Mouse (Mus musculus): ENCODE results near the gene Cxcl16. TPM values are rescaled to one million over a fixed set of nuclear protein-coding genes. Genes with fewer than 3 reads are reported as not detected.
"Not testable (repeated sequence)": the region's sequence is repeated elsewhere in the genome, so short reads cannot be mapped to it uniquely, and the experiment has no call there.

Cxcl16 gene
- total RNA-seq, 2 experiments from 2014 or later: not detected

DNA sequence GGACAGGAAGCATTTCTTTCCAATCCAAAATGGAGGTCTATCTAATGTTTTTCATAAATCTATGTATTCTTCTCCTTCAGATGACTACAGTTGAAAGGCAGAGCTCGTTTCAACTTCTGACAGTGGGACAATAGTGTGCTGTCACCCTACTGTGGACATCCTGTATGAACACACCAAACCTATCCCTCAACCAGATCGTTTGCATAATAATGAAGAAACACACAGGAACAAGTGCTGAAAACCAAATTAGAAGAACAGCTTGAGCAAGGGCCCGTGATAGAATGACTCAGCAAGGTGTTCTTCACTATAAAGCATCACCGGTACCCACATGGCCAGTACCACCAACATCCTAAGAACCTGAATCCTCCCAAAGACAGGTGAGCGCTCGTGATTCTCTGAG lies 33.2 kb downstream of the Cxcl16 start:
- not testable (repeated sequence) for ATAC-seq (replicated peaks; ENCODE audit: low FRiP score, poor library complexity, severe bottlenecking)

- no peak for ATAC-seq (replicated peaks; ENCODE audit: low FRiP score, poor library complexity, severe bottlenecking)
These were observed 40.3 kb downstream of the Cxcl16 start for GRCm38 (mm10) chr11:70419486-70419885.

GRCm38 (mm10) chr11:70418199-70418598 lies 41.6 kb downstream of the Cxcl16 start:
- no peak for ATAC-seq (replicated peaks; ENCODE audit: low FRiP score, poor library complexity, severe bottlenecking)

DNA sequence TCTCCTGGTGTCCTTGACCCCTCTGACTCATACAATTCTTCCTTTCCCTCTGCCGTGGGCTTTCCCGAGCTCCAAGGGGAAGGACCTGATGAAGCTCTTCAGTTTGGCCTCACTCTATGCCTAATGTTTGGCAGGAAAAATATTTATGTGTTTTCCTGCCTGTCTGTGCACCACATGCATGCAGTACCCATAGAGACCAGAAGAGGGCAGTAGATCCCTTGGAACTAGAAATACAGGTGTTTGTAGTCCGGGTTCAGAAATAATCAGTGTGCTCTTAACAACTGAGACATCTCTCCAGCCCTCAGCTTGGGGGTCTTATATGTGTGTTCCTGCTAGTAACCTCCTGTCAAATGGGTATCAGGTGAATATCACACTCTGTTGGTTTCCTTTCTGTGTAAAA lies 45.8 kb downstream of the Cxcl16 start:
- ATAC-seq (replicated peaks; ENCODE audit: low FRiP score, poor library complexity, severe bottlenecking): peak; percentile 47

DNA sequence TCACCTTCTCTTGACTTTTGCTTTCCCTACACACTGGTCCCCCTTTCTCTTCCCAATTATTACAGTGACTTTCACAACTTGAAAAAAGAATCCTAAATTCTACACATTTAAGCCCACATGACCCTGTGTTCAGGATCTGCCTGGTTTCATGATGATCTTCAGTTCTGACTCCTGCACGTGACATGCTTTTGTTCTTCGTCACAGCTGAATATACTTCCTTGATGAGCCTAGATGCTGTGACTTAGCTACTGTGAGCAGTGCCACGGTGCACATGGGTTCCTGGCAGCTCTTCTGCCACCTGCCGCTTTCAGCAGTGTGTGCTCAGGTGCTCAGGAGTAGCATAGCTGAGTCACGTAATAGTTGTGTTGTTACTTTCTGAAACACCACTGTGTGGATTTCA lies 47.2 kb downstream of the Cxcl16 start:
- ATAC-seq (replicated peaks; ENCODE audit: low FRiP score, poor library complexity, severe bottlenecking): no peak

DNA sequence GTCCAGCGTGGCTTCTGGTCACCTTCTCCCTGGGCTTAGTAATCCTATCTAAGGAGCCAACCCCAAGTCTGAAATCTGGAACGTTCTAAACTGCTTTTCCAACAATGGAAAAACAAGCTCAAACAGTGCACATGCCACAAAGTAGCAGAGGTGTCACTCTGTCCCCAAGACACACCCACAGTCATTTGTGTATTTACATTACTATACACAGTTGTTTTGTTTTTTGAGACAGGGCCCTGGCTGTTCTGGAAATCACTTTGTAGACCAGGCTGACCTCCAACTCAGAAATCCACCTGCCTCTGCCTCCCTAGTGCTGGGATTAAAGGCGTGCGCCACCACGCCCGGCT lies 49.5 kb downstream of the Cxcl16 start:
- peak; percentile 42 for ATAC-seq (replicated peaks; ENCODE audit: low FRiP score, poor library complexity, severe bottlenecking)

DNA sequence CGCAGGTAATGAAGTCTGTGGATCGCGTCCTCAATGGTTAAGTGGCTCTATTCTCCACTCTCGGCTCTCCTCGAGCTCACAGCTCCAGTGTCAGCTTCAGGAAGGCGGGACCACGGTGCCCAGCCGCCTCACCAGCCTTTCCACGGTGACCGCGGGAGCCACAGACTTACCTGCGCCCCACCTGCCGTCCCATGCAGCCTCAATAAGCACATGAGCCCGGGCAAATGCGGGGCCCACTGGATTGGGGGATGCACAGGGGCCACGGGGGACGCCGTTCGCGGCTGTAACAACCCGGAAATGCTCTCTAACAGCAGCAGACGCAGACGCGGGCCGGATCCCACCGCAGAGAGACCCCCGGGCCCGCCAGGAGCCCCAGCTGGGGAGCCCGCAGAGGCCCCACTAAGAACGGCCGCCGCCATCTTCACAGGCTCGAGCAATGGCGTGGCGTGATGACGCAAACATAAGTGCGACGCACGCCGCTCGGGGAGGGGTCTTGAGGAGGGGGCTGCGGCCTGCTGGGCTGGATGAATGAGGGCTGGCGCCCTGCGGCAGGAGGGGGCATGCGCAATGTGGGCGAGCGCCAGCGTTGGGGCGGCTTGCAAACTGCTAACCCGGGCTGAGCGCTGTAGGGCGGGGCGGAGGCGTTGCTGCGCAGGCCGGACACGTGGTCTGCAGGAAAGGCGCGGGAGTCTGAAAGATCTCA lies 50.0 kb downstream of the Cxcl16 start, which contains the start of gene Pelp1:
Gene Pelp1, minus strand, starts transcription at position 438 of the 703 bp plus-strand sequence.
- ATAC-seq (replicated peaks; ENCODE audit: low FRiP score, poor library complexity, severe bottlenecking): peak; percentile 87

Other genes starting within 250 kb of the Cxcl16 start
Only the 30 nearest of the 31 such genes appear.
- 2.5 and 8.1 TPM in 2 replicates for gene Slc16a13, start 238.9 kb downstream of the Cxcl16 start, total RNA-seq (2015; ENCODE audit: low replicate concordance)
- 5.1 and 8.2 TPM in 2 replicates for gene Slc16a13, start 238.9 kb downstream of the Cxcl16 start, total RNA-seq (2017; ENCODE audit: low replicate concordance)
- not detected in 2 replicates for gene Bcl6b, start 230.2 kb downstream of the Cxcl16 start, total RNA-seq (2015; ENCODE audit: low replicate concordance)
- 0.56 and 0.68 TPM in 2 replicates for gene Bcl6b, start 230.2 kb downstream of the Cxcl16 start, total RNA-seq (2017; ENCODE audit: low replicate concordance)
- 16.5 and 20.3 TPM in 2 replicates for gene 0610010K14Rik, start 222.1 kb downstream of the Cxcl16 start, total RNA-seq (2015; ENCODE audit: low replicate concordance)
- gene 0610010K14Rik, start 222.1 kb downstream of the Cxcl16 start, total RNA-seq (2017; ENCODE audit: low replicate concordance): 3.8 and 7.8 TPM in 2 replicates
- gene Gm21988, start 220.2 kb downstream of the Cxcl16 start, total RNA-seq (2015; ENCODE audit: low replicate concordance): 2.3 TPM in 1 of 2 replicates, not detected in the other
- gene Gm21988, start 220.2 kb downstream of the Cxcl16 start, total RNA-seq (2017; ENCODE audit: low replicate concordance): not detected in 2 replicates
- 76.9 and 79.4 TPM in 2 replicates for gene Rnasek, start 220.1 kb downstream of the Cxcl16 start, total RNA-seq (2015; ENCODE audit: low replicate concordance)
- gene Rnasek, start 220.1 kb downstream of the Cxcl16 start, total RNA-seq (2017; ENCODE audit: low replicate concordance): 16.2 and 19.5 TPM in 2 replicates
- gene Alox12, start 204.6 kb downstream of the Cxcl16 start, total RNA-seq (2015; ENCODE audit: low replicate concordance): 2.3 TPM in 1 of 2 replicates, not detected in the other
- gene Alox12, start 204.6 kb downstream of the Cxcl16 start, total RNA-seq (2017; ENCODE audit: low replicate concordance): 0.28 TPM in 1 of 2 replicates, not detected in the other
- 0.96 and 2.5 TPM in 2 replicates for gene Alox12e, start 137.4 kb downstream of the Cxcl16 start, total RNA-seq (2015; ENCODE audit: low replicate concordance)
- gene Alox12e, start 137.4 kb downstream of the Cxcl16 start, total RNA-seq (2017; ENCODE audit: low replicate concordance): 0.42 TPM in 1 of 2 replicates, not detected in the other
- gene Alox15, start 108.0 kb downstream of the Cxcl16 start, total RNA-seq (2015; ENCODE audit: low replicate concordance): 14.4 and 37.1 TPM in 2 replicates
- 5.7 and 26.6 TPM in 2 replicates for gene Alox15, start 108.0 kb downstream of the Cxcl16 start, total RNA-seq (2017; ENCODE audit: low replicate concordance)
- gene Pelp1, start 50.0 kb downstream of the Cxcl16 start, total RNA-seq (2015; ENCODE audit: low replicate concordance): 1.7 and 9.4 TPM in 2 replicates
- 1.1 and 3.6 TPM in 2 replicates for gene Pelp1, start 50.0 kb downstream of the Cxcl16 start, total RNA-seq (2017; ENCODE audit: low replicate concordance)
- 37.4 and 64.9 TPM in 2 replicates for gene Arrb2, start 27.3 kb downstream of the Cxcl16 start, total RNA-seq (2015; ENCODE audit: low replicate concordance)
- 37.1 and 38.1 TPM in 2 replicates for gene Arrb2, start 27.3 kb downstream of the Cxcl16 start, total RNA-seq (2017; ENCODE audit: low replicate concordance)
- gene Med11, start 8.1 kb downstream of the Cxcl16 start, total RNA-seq (2015; ENCODE audit: low replicate concordance): 11.5 and 20.5 TPM in 2 replicates
- gene Med11, start 8.1 kb downstream of the Cxcl16 start, total RNA-seq (2017; ENCODE audit: low replicate concordance): 5.4 and 6.2 TPM in 2 replicates
- gene Zmynd15, start 551 bp downstream of the Cxcl16 start, total RNA-seq (2015; ENCODE audit: low replicate concordance): not detected in 2 replicates
- not detected in 2 replicates for gene Zmynd15, start 551 bp downstream of the Cxcl16 start, total RNA-seq (2017; ENCODE audit: low replicate concordance)
- gene Tm4sf5, start 45.3 kb upstream of the Cxcl16 start, total RNA-seq (2015; ENCODE audit: low replicate concordance): not detected in 2 replicates
- gene Tm4sf5, start 45.3 kb upstream of the Cxcl16 start, total RNA-seq (2017; ENCODE audit: low replicate concordance): not detected in 2 replicates
- gene Vmo1, start 54.6 kb upstream of the Cxcl16 start, total RNA-seq (2015; ENCODE audit: low replicate concordance): not detected in 2 replicates
- gene Vmo1, start 54.6 kb upstream of the Cxcl16 start, total RNA-seq (2017; ENCODE audit: low replicate concordance): not detected in 2 replicates
- gene Gltpd2, start 59.2 kb upstream of the Cxcl16 start, total RNA-seq (2015; ENCODE audit: low replicate concordance): not detected in 2 replicates
- not detected in 2 replicates for gene Gltpd2, start 59.2 kb upstream of the Cxcl16 start, total RNA-seq (2017; ENCODE audit: low replicate concordance)
- gene Psmb6, start 65.4 kb upstream of the Cxcl16 start, total RNA-seq (2015; ENCODE audit: low replicate concordance): 33.4 and 43.5 TPM in 2 replicates
- gene Psmb6, start 65.4 kb upstream of the Cxcl16 start, total RNA-seq (2017; ENCODE audit: low replicate concordance): 55.5 and 62.5 TPM in 2 replicates
- gene Gm40193, start 73.0 kb upstream of the Cxcl16 start, total RNA-seq (2015; ENCODE audit: low replicate concordance): not detected in 2 replicates
- not detected in 2 replicates for gene Gm40193, start 73.0 kb upstream of the Cxcl16 start, total RNA-seq (2017; ENCODE audit: low replicate concordance)
- gene Pld2, start 80.1 kb upstream of the Cxcl16 start, total RNA-seq (2015; ENCODE audit: low replicate concordance): 0.42 TPM in 1 of 2 replicates, not detected in the other
- not detected in 2 replicates for gene Pld2, start 80.1 kb upstream of the Cxcl16 start, total RNA-seq (2017; ENCODE audit: low replicate concordance)
- 3.6 and 6.0 TPM in 2 replicates for gene Mink1, start 102.9 kb upstream of the Cxcl16 start, total RNA-seq (2015; ENCODE audit: low replicate concordance)
- gene Mink1, start 102.9 kb upstream of the Cxcl16 start, total RNA-seq (2017; ENCODE audit: low replicate concordance): 0.98 and 1.3 TPM in 2 replicates
- not detected in 2 replicates for gene 4930544D05Rik, start 155.9 kb upstream of the Cxcl16 start, total RNA-seq (2015; ENCODE audit: low replicate concordance)
- not detected in 2 replicates for gene 4930544D05Rik, start 155.9 kb upstream of the Cxcl16 start, total RNA-seq (2017; ENCODE audit: low replicate concordance)
- gene Chrne, start 159.2 kb upstream of the Cxcl16 start, total RNA-seq (2015; ENCODE audit: low replicate concordance): not detected in 2 replicates
- gene Chrne, start 159.2 kb upstream of the Cxcl16 start, total RNA-seq (2017; ENCODE audit: low replicate concordance): not detected in 2 replicates
- 0.84 TPM in 1 of 2 replicates, not detected in the other for gene Gp1ba, start 179.1 kb upstream of the Cxcl16 start, total RNA-seq (2015; ENCODE audit: low replicate concordance)
- gene Gp1ba, start 179.1 kb upstream of the Cxcl16 start, total RNA-seq (2017; ENCODE audit: low replicate concordance): 0.42 TPM in 1 of 2 replicates, not detected in the other
- 146 and 222 TPM in 2 replicates for gene Rnf167, start 187.3 kb upstream of the Cxcl16 start, total RNA-seq (2015; ENCODE audit: low replicate concordance)
- gene Rnf167, start 187.3 kb upstream of the Cxcl16 start, total RNA-seq (2017; ENCODE audit: low replicate concordance): 217 and 308 TPM in 2 replicates
- 17.1 and 20.1 TPM in 2 replicates for gene Slc25a11, start 187.5 kb upstream of the Cxcl16 start, total RNA-seq (2015; ENCODE audit: low replicate concordance)
- gene Slc25a11, start 187.5 kb upstream of the Cxcl16 start, total RNA-seq (2017; ENCODE audit: low replicate concordance): 16.2 and 16.6 TPM in 2 replicates
- 414 and 492 TPM in 2 replicates for gene Pfn1, start 194.7 kb upstream of the Cxcl16 start, total RNA-seq (2015; ENCODE audit: low replicate concordance)
- 125 and 193 TPM in 2 replicates for gene Pfn1, start 194.7 kb upstream of the Cxcl16 start, total RNA-seq (2017; ENCODE audit: low replicate concordance)
- gene Eno3, start 197.2 kb upstream of the Cxcl16 start, total RNA-seq (2015; ENCODE audit: low replicate concordance): 1.5 and 2.9 TPM in 2 replicates
- gene Eno3, start 197.2 kb upstream of the Cxcl16 start, total RNA-seq (2017; ENCODE audit: low replicate concordance): 3.3 and 6.0 TPM in 2 replicates
- gene Spag7, start 209.4 kb upstream of the Cxcl16 start, total RNA-seq (2015; ENCODE audit: low replicate concordance): 10.6 and 31.3 TPM in 2 replicates
- 21.4 and 25.6 TPM in 2 replicates for gene Spag7, start 209.4 kb upstream of the Cxcl16 start, total RNA-seq (2017; ENCODE audit: low replicate concordance)
- gene Camta2, start 228.1 kb upstream of the Cxcl16 start, total RNA-seq (2015; ENCODE audit: low replicate concordance): 2.9 and 5.4 TPM in 2 replicates
- 0.77 and 1.5 TPM in 2 replicates for gene Camta2, start 228.1 kb upstream of the Cxcl16 start, total RNA-seq (2017; ENCODE audit: low replicate concordance)
- not detected in 2 replicates for gene Inca1, start 240.2 kb upstream of the Cxcl16 start, total RNA-seq (2015; ENCODE audit: low replicate concordance)
- not detected in 2 replicates for gene Inca1, start 240.2 kb upstream of the Cxcl16 start, total RNA-seq (2017; ENCODE audit: low replicate concordance)
- 0.58 and 1.3 TPM in 2 replicates for gene Kif1c, start 240.6 kb upstream of the Cxcl16 start, total RNA-seq (2015; ENCODE audit: low replicate concordance)
- 2.4 and 2.8 TPM in 2 replicates for gene Kif1c, start 240.6 kb upstream of the Cxcl16 start, total RNA-seq (2017; ENCODE audit: low replicate concordance)

All from erythroblast, adult 5-6 weeks (primary cell).